Mouse (Mus musculus) hindbrain, embryonic 12.5 days (tissue): ENCODE measurements around the gene Eapp. TPM values are rescaled to one million over a fixed set of nuclear protein-coding genes. Genes with fewer than 3 reads are reported as not detected.
"Not testable (repeated sequence)": the region's sequence is repeated elsewhere in the genome, so short reads cannot be mapped to it uniquely, and the experiment has no call there.

Source experiments
- ATAC-seq: fragments of 200-750 bp; cut with Nextera tagmentation; 2 replicates; pipeline ENCODE4 v1.8.0; 2017; ENCODE audit warnings: moderate TSS enrichment; ENCODE audit not compliant: low FRiP score
- H3K27ac ChIP-seq: fragments of 300-500 bp; sonication (generic); 2 replicates; pipeline ENCODE4 v1.5.1; 2016; ENCODE audit warnings: mild to moderate bottlenecking
- H3K27me3 ChIP-seq: fragments of 300-500 bp; sonication (generic); 2 replicates; pipeline ENCODE4 v1.6.1; 2016; ENCODE audit warnings: mild to moderate bottlenecking
- H3K36me3 ChIP-seq: fragments of 300-500 bp; sonication (generic); 2 replicates; pipeline ENCODE4 v1.6.1; 2016; ENCODE audit warnings: mild to moderate bottlenecking
- H3K4me1 ChIP-seq: fragments of 300-500 bp; sonication (generic); 2 replicates; pipeline ENCODE4 v1.6.1; 2016
- H3K4me2 ChIP-seq: fragments of 300-500 bp; sonication (generic); replicated peaks from 2 replicates; pipeline ENCODE4 v1.6.1; 2016; ENCODE audit warnings: mild to moderate bottlenecking
- H3K4me3 ChIP-seq: fragments of 300-500 bp; sonication (generic); 2 replicates; pipeline ENCODE4 v1.5.1; 2016; ENCODE audit warnings: mild to moderate bottlenecking
- H3K9ac ChIP-seq: fragments of 300-500 bp; sonication (generic); 2 replicates; pipeline ENCODE4 v1.6.1; 2016; ENCODE audit warnings: mild to moderate bottlenecking, moderate library complexity
- H3K9me3 ChIP-seq: fragments of 300-500 bp; sonication (generic); replicated peaks from 2 replicates; pipeline ENCODE4 v1.6.1; 2016; ENCODE audit warnings: mild to moderate bottlenecking
- WGBS: fragments of 180-500 bp; shearing (Covaris S2); methylation state at CpG from one replicate; pipeline ENCODE4 v1.1.7; 2016; 5-methylcytosine and 5-hydroxymethylcytosine counted together
- polyA plus RNA-seq: library from polyadenylated mRNA; unstranded; fragments of >200 nt; fragmentation: Nextera tagmentation; extraction: Ambion mirVana; gene quantifications from 2 replicates; pipeline ENCODE4 v1.2.1, GENCODE M21; 2016

Eapp gene
- polyA plus RNA-seq, 1 experiment from 2014 or later = 85.3 TPM

- H3K36me3 ChIP-seq, H3K4me1 ChIP-seq, H3K9ac ChIP-seq, H3K27ac ChIP-seq, H3K4me3 ChIP-seq, H3K9me3 ChIP-seq, H3K27me3 ChIP-seq: not testable (repeated sequence)
- 0% methylated on average over 12 of the region's 44 CpGs for WGBS
- H3K4me2 ChIP-seq = peak overlapping the region; percentile 32; the same call in 1 of the 2 replicates
- peak; percentile 87 for ATAC-seq
Measured at GRCm38 (mm10) chr12:54709691-54710493, 14.2 kb upstream of the Eapp start.

- no peak overlapping the region for H3K9ac ChIP-seq
- H3K4me2 ChIP-seq = no peak overlapping the region
- no peaks in the 10 kb centered on the region for H3K36me3 ChIP-seq
Measured at GRCm38 (mm10) chr12:54699394-54699793, 3.7 kb upstream of the Eapp start.

GRCm38 (mm10) chr12:54697791-54698250, 2.1 kb upstream of the Eapp start:
- Histone ChIP-seq H3K9ac (no peak overlapping the region), H3K4me2 (no peak overlapping the region), H3K4me3 (no peak overlapping the region), H3K36me3 (no peaks in the 10 kb centered on the region), H3K27ac (peak overlapping the region; percentile 26; the same call in 1 of the 2 replicates), H3K4me1 (peaks cover 4% of the 10 kb centered on the region; the same call in 1 of the 2 replicates), H3K27me3 (no peaks in the 10 kb centered on the region), H3K9me3 (no peaks in the 10 kb centered on the region)
- WGBS = 62% methylated on average over 6 of the region's 6 CpGs
- ATAC-seq = no peak

More at GRCm38 (mm10) chr12:54699394-54699793, 3.7 kb upstream of the Eapp start:
- ATAC-seq = no peak
- 73% methylated on average over 7 of the region's 7 CpGs for WGBS
- H3K9me3 ChIP-seq = no peaks in the 10 kb centered on the region
- no peak overlapping the region for H3K4me3 ChIP-seq
- peaks cover 4% of the 10 kb centered on the region; the same call in 1 of the 2 replicates for H3K4me1 ChIP-seq
- H3K27me3 ChIP-seq = no peaks in the 10 kb centered on the region
- no peak overlapping the region for H3K27ac ChIP-seq

- H3K9ac ChIP-seq = no peak overlapping the region
- H3K36me3 ChIP-seq = peaks cover 5% of the 10 kb centered on the region; the same call in 1 of the 2 replicates
- H3K4me2 ChIP-seq = no peak overlapping the region
- no peaks in the 10 kb centered on the region for H3K27me3 ChIP-seq
- H3K9me3 ChIP-seq = no peaks in the 10 kb centered on the region
- ATAC-seq = peak; percentile 59
- no peak overlapping the region for H3K27ac ChIP-seq
- peaks cover 4% of the 10 kb centered on the region; the same call in 1 of the 2 replicates for H3K4me1 ChIP-seq
- H3K4me3 ChIP-seq = no peak overlapping the region
- 13% methylated on average over 7 of the region's 7 CpGs for WGBS
Measured at GRCm38 (mm10) chr12:54697003-54697597, 1.4 kb upstream of the Eapp start.

- Histone ChIP-seq H3K9me3 (no peaks in the 10 kb centered on the region), H3K4me1 (peaks cover 4% of the 10 kb centered on the region; the same call in 1 of the 2 replicates), H3K4me3 (peak overlapping the region; percentile 75), H3K27me3 (no peaks in the 10 kb centered on the region), H3K27ac (peak overlapping the region; percentile 98), H3K4me2 (peak overlapping the region; percentile 59), H3K9ac (peak overlapping the region; percentile 84), H3K36me3 (peaks cover 7% of the 10 kb centered on the region; the same call in 1 of the 2 replicates)
- WGBS = 0% methylated on average over 32 of the region's 32 CpGs
- ATAC-seq = peak; percentile 90
Measured at GRCm38 (mm10) chr12:54696242-54697002, 725 bp upstream of the Eapp start.

GRCm38 (mm10) chr12:54694847-54695510, 718 bp downstream of the Eapp start:
- Histone ChIP-seq H3K9ac (peak overlapping the region; percentile 84), H3K4me1 (peaks cover 4% of the 10 kb centered on the region; the same call in 1 of the 2 replicates), H3K4me2 (peak overlapping the region; percentile 59), H3K9me3 (no peaks in the 10 kb centered on the region), H3K27me3 (no peaks in the 10 kb centered on the region), H3K27ac (peak overlapping the region; percentile 98), H3K4me3 (peak overlapping the region; percentile 75), H3K36me3 (peaks cover 17% of the 10 kb centered on the region)
- WGBS = 42% methylated on average over 12 of the region's 12 CpGs
- no peak for ATAC-seq

GRCm38 (mm10) chr12:54689082-54689481, 6.6 kb downstream of the Eapp start:
- ATAC-seq = no peak
- Histone ChIP-seq H3K9me3 (no peaks in the 10 kb centered on the region), H3K36me3 (peaks cover 68% of the 10 kb centered on the region), H3K9ac (no peak overlapping the region), H3K4me3 (no peak overlapping the region), H3K4me2 (no peak overlapping the region), H3K27ac (no peak overlapping the region), H3K27me3 (no peaks in the 10 kb centered on the region), H3K4me1 (no peaks in the 10 kb centered on the region; the same call in 1 of the 2 replicates)
- WGBS = 97% methylated on average over 5 of the region's 5 CpGs

GRCm38 (mm10) chr12:54683182-54683581, 12.5 kb downstream of the Eapp start:
- Histone ChIP-seq H3K4me2 (no peak overlapping the region), H3K4me3 (no peak overlapping the region), H3K4me1 (no peaks in the 10 kb centered on the region), H3K9me3 (no peaks in the 10 kb centered on the region), H3K9ac (no peak overlapping the region), H3K36me3 (peaks cover 39% of the 10 kb centered on the region), H3K27ac (no peak overlapping the region), H3K27me3 (no peaks in the 10 kb centered on the region)
- ATAC-seq = no peak
- WGBS = 28% methylated on average over 1 of the region's 1 CpGs

- no peak for ATAC-seq
- H3K36me3 ChIP-seq = peaks cover 45% of the 10 kb centered on the region
Measured at GRCm38 (mm10) chr12:54676709-54677108, 19.0 kb downstream of the Eapp start.

GRCm38 (mm10) chr12:54675396-54675795, 20.3 kb downstream of the Eapp start:
- peaks cover 49% of the 10 kb centered on the region for H3K36me3 ChIP-seq
- no peak overlapping the region for H3K27ac ChIP-seq
- WGBS = 95% methylated on average over 4 of the region's 4 CpGs
- no peak for ATAC-seq
- H3K4me2 ChIP-seq = no peak overlapping the region
- no peaks in the 10 kb centered on the region for H3K27me3 ChIP-seq
- no peaks in the 10 kb centered on the region for H3K9me3 ChIP-seq
- no peak overlapping the region for H3K4me3 ChIP-seq
- H3K9ac ChIP-seq = no peak overlapping the region
- H3K4me1 ChIP-seq = no peaks in the 10 kb centered on the region

More at GRCm38 (mm10) chr12:54676709-54677108, 19.0 kb downstream of the Eapp start:
- Histone ChIP-seq H3K27me3 (no peaks in the 10 kb centered on the region), H3K4me1 (no peaks in the 10 kb centered on the region), H3K4me3 (no peak overlapping the region), H3K9ac (no peak overlapping the region), H3K9me3 (no peaks in the 10 kb centered on the region), H3K4me2 (no peak overlapping the region), H3K27ac (no peak overlapping the region)
- WGBS = 93% methylated on average over 9 of the region's 9 CpGs

GRCm38 (mm10) chr12:54671262-54671661, 24.4 kb downstream of the Eapp start:
- H3K9me3 ChIP-seq = no peaks in the 10 kb centered on the region
- ATAC-seq = no peak
- no peak overlapping the region for H3K4me3 ChIP-seq
- H3K4me2 ChIP-seq = no peak overlapping the region
- no peaks in the 10 kb centered on the region for H3K27me3 ChIP-seq
- H3K9ac ChIP-seq = no peak overlapping the region
- peaks cover 40% of the 10 kb centered on the region for H3K36me3 ChIP-seq
- 89% methylated on average over 4 of the region's 4 CpGs for WGBS
- no peak overlapping the region for H3K27ac ChIP-seq
- no peaks in the 10 kb centered on the region for H3K4me1 ChIP-seq
